Mouse (Mus musculus) embryonic facial prominence, embryonic 14.5 days (tissue): ENCODE measurements around the gene Zfp78. TPM values are rescaled to one million over a fixed set of nuclear protein-coding genes. Genes with fewer than 3 reads are reported as not detected.

Source experiments
- ATAC-seq: fragments of 200-750 bp; cut with Nextera tagmentation; 2 replicates; pipeline ENCODE4 v1.8.0; 2017; ENCODE audit warnings: low read depth, moderate number of reproducible peaks, moderate TSS enrichment
- DNase-seq: peaks from one replicate; pipeline ENCODE4 v3.0.0-alpha.2; 2015; ENCODE audit warnings: low spot score
- H3K27ac ChIP-seq: fragments of 300-500 bp; sonication (generic); replicated peaks from 2 replicates; pipeline ENCODE4 v1.5.1; 2014; ENCODE audit warnings: low read depth, mild to moderate bottlenecking, low read length, moderate library complexity
- H3K27me3 ChIP-seq: fragments of 300-500 bp; sonication (generic); replicated peaks from 2 replicates; pipeline ENCODE4 v1.6.1; 2014; ENCODE audit warnings: low read length; ENCODE audit not compliant: control insufficient read depth, insufficient read depth
- H3K36me3 ChIP-seq: fragments of 300-500 bp; sonication (generic); 2 replicates; pipeline ENCODE4 v1.6.1; 2014; ENCODE audit warnings: low read length, mixed read lengths; ENCODE audit not compliant: control insufficient read depth, insufficient read depth
- H3K4me1 ChIP-seq: fragments of 300-500 bp; sonication (generic); 2 replicates; pipeline ENCODE4 v1.6.1; 2014; ENCODE audit warnings: antibody characterized with exemption, low read length; ENCODE audit not compliant: control insufficient read depth, insufficient read depth
- H3K4me2 ChIP-seq: fragments of 300-500 bp; sonication (generic); 2 replicates; pipeline ENCODE4 v1.6.1; 2014; ENCODE audit warnings: low read depth, mild to moderate bottlenecking, low read length, moderate library complexity, mixed read lengths
- H3K4me3 ChIP-seq: fragments of 300-500 bp; sonication (generic); 2 replicates; pipeline ENCODE4 v1.5.1; 2014; ENCODE audit warnings: low read depth, mild to moderate bottlenecking, low read length
- H3K9ac ChIP-seq: fragments of 300-500 bp; sonication (generic); 2 replicates; pipeline ENCODE4 v1.6.1; 2014; ENCODE audit warnings: low read depth, mild to moderate bottlenecking, low read length, moderate library complexity, mixed read lengths
- H3K9me3 ChIP-seq: fragments of 300-500 bp; sonication (generic); 2 replicates; pipeline ENCODE4 v1.6.1; 2016; ENCODE audit warnings: low read length; ENCODE audit not compliant: control insufficient read depth
- WGBS: fragments of 180-500 bp; shearing (Covaris S2); extraction: QIAGEN DNeasy Blood & Tissue Kit; methylation state at CpG from one replicate; pipeline ENCODE4 v1.1.7; 2014; 5-methylcytosine and 5-hydroxymethylcytosine counted together
- polyA plus RNA-seq: library from polyadenylated mRNA; unstranded; fragments of >200 nt; fragmentation: Nextera tagmentation; extraction: Ambion mirVana; gene quantifications from 2 replicates; pipeline ENCODE4 v1.2.1, GENCODE M21; 2014

Zfp78 gene
- polyA plus RNA-seq, 1 experiment from 2014 or later: 3.2 TPM

DNA sequence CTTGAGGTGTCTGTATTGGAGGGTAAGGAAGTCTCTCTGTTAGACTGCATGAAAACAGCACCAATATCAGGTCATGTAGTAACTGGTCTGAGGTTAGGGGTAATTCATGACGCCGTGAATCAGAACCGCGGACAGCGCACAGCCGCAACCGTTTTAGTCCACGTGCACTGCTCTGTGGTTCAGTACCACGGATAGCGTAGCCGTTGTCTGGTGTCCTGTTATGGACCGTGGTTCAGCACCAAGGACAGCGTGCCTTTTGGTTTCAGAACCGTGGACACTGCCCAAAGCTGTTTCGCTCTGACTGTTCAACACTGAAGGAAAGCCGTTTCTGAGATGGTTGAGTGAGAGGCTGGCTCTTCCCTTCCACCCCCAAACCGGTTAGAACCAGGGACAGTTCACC is 47.0 kb downstream of the Zfp78 start, which contains the start of gene Gm20715:
Gene Gm20715, plus strand, starts transcription at position 235 of the 400 bp plus-strand sequence.
- H3K27ac ChIP-seq: no peak within 1 kb of the TSS
- ATAC-seq: peak; percentile 97
- H3K36me3 ChIP-seq: no peaks in the 10 kb centered on the region
- no peak within 1 kb of the TSS for H3K9ac ChIP-seq
- under 1% methylated on average over 17 of the region's 17 CpGs for WGBS
- DNase-seq: peak; percentile 97
- H3K4me2 ChIP-seq: no peak within 1 kb of the TSS
- H3K4me3 ChIP-seq: no peak within 1 kb of the TSS
- H3K27me3 ChIP-seq: no peaks in the 10 kb centered on the region
- no peaks in the 10 kb centered on the region for H3K9me3 ChIP-seq
- H3K4me1 ChIP-seq: no peaks in the 10 kb centered on the region

DNA sequence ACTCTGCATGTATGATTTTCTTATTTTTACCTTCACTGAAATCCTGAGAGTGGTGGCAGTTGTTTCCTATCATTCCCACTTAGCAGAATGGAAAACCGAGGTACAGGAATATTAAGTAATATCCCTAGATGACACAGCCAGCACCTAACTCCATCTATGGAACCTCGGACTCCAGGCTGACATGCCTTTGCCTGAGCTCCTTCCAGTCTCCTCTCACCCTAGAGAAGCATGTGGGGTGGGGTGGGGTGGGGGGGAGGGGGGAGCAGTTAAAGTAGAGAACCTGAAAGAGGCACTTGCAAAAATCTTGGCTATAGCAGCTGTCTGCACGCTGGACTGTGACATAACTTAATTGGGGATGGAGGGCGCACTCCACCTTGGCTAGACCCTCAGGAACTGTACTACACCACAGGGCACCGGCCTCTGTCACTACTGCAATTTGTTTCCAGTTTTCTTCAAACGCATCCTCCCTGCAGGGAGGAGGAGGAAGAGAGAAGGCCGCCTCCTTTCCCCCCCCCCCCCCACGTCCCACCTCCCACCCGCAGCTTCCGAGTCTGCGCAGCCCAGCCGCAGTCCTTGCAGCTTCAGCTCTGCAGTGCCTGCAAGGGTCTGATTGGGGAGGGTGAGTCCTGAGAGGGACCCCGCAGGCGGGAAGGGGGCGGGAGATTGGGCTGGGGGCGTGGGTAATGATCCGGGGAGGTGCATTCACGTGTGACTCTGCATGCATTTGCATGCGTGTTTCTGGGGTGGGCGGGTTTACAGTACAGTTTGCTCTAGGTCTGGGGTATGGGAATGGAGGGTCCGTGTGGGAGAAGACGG is 51.8 kb downstream of the Zfp78 start:
- Histone ChIP-seq H3K4me3 (no peak overlapping the region), H3K9me3 (no peaks in the 10 kb centered on the region), H3K27me3 (no peaks in the 10 kb centered on the region), H3K9ac (no peak overlapping the region), H3K4me1 (no peaks in the 10 kb centered on the region), H3K36me3 (no peaks in the 10 kb centered on the region), H3K4me2 (no peak overlapping the region), H3K27ac (no peak overlapping the region)
- 5% methylated on average over 18 of the region's 22 CpGs for WGBS
- peak; percentile 65; the same call in 1 of the 2 replicates for ATAC-seq
- no peak for DNase-seq

DNA sequence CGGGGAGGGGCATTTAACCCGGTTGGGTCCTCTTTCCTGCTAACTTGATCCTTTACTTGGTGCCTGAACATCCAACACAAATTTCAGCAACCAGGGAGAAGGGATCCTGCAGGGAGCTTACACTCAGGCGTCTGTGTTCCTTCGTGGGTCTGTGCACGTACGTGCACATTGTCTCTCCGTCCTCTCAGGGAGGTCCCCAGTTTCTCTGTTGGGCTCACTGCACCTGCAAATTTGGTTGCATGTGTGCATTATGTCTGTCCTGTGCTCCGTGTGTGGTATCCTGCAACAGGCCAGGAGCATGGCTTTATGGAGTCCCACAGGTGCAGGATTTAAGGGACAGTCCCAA is 52.3 kb downstream of the Zfp78 start:
- Histone ChIP-seq H3K27me3 (no peaks in the 10 kb centered on the region), H3K27ac (no peak overlapping the region), H3K9me3 (no peaks in the 10 kb centered on the region), H3K4me2 (no peak overlapping the region), H3K36me3 (no peaks in the 10 kb centered on the region), H3K4me3 (no peak overlapping the region), H3K4me1 (no peaks in the 10 kb centered on the region), H3K9ac (no peak overlapping the region)
- ATAC-seq (no peak), DNase-seq (no peak)
- 15% methylated on average over 8 of the region's 8 CpGs for WGBS

GRCm38 (mm10) chr7:6419894-6420293 is 56.8 kb downstream of the Zfp78 start:
- Histone ChIP-seq H3K27me3 (no peaks in the 10 kb centered on the region), H3K4me3 (no peak overlapping the region), H3K9me3 (no peaks in the 10 kb centered on the region), H3K4me1 (no peaks in the 10 kb centered on the region), H3K9ac (no peak overlapping the region), H3K27ac (no peak overlapping the region), H3K36me3 (no peaks in the 10 kb centered on the region), H3K4me2 (no peak overlapping the region)
- ATAC-seq (no peak), DNase-seq (no peak)
- whole genome bisulfite sequencing: 81% methylated on average over 6 of the region's 6 CpGs

DNA sequence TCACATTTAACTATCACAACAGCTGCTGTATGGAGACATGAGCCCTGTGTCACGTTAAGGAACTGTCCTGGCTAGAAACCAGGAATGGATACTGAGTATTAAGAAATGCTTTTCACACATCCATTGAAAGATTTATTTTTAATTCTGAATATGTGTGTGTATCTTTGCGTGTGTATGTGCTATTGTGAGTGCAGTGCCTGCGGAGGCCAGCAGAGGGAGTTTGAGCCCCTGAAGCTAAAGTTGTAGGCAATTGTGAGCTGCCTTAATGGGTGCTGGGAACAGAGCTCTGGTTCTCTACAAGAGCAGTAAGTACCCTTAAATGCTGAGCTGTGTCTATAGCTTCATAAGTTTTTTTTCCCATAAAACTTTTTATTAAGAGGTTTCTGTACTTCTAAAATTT is 66.3 kb downstream of the Zfp78 start:
- 87% methylated on average over 3 of the region's 3 CpGs for whole genome bisulfite sequencing
- Histone ChIP-seq H3K4me3 (no peak overlapping the region), H3K27ac (no peak overlapping the region), H3K9me3 (peaks cover 12% of the 10 kb centered on the region; the same call in 1 of the 2 replicates), H3K4me2 (no peak overlapping the region), H3K4me1 (no peaks in the 10 kb centered on the region), H3K36me3 (no peaks in the 10 kb centered on the region), H3K27me3 (no peaks in the 10 kb centered on the region), H3K9ac (no peak overlapping the region)
- ATAC-seq (no peak), DNase-seq (no peak)

- Histone ChIP-seq H3K4me2 (no peak overlapping the region), H3K27ac (no peak overlapping the region), H3K9me3 (peaks cover 12% of the 10 kb centered on the region; the same call in 1 of the 2 replicates), H3K4me3 (no peak overlapping the region), H3K36me3 (no peaks in the 10 kb centered on the region), H3K4me1 (no peaks in the 10 kb centered on the region), H3K27me3 (no peaks in the 10 kb centered on the region), H3K9ac (no peak overlapping the region)
- 37% methylated on average over 2 of the region's 2 CpGs for WGBS
- ATAC-seq (no peak), DNase-seq (no peak)
Observed at GRCm38 (mm10) chr7:6430342-6430741, 67.3 kb downstream of the Zfp78 start.

Other genes with a start within 250 kb of the Zfp78 start
- 10.2 and 11.9 TPM in 2 replicates for gene Zfp787, start 207.3 kb upstream of the Zfp78 start, polyA plus RNA-seq
- gene Zfp444, start 191.1 kb upstream of the Zfp78 start, polyA plus RNA-seq: 40.7 and 49.6 TPM in 2 replicates
- not detected in 2 replicates for gene Galp, start 166.2 kb upstream of the Zfp78 start, polyA plus RNA-seq
- not detected in 2 replicates for gene Zscan5b, start 141.0 kb upstream of the Zfp78 start, polyA plus RNA-seq
- 0.26 TPM in 1 of 2 replicates, not detected in the other for gene Epp13, start 110.6 kb upstream of the Zfp78 start, polyA plus RNA-seq
- gene Zfp667, start 76.7 kb upstream of the Zfp78 start, polyA plus RNA-seq: 10.4 and 11.9 TPM in 2 replicates
- gene Zfp583, start 32.0 kb upstream of the Zfp78 start, polyA plus RNA-seq: 6.2 and 6.5 TPM in 2 replicates
- gene Gm3854, start 19.5 kb upstream of the Zfp78 start, polyA plus RNA-seq: 1.3 and 1.4 TPM in 2 replicates
- 8.5 and 8.9 TPM in 2 replicates for gene Zfp28, start 20.0 kb downstream of the Zfp78 start, polyA plus RNA-seq
- 0.12 and 0.18 TPM in 2 replicates for gene Smim17, start 35.4 kb downstream of the Zfp78 start, polyA plus RNA-seq
- not detected in 2 replicates for gene Gm20715, start 47.0 kb downstream of the Zfp78 start, polyA plus RNA-seq
- gene Olfr1344, start 75.4 kb downstream of the Zfp78 start, polyA plus RNA-seq: not detected in 2 replicates
- 0.06 TPM in 1 of 2 replicates, not detected in the other for gene Olfr1336, start 92.9 kb downstream of the Zfp78 start, polyA plus RNA-seq
- gene Olfr1346, start 103.8 kb downstream of the Zfp78 start, polyA plus RNA-seq: not detected in 2 replicates
- gene Olfr5, start 123.7 kb downstream of the Zfp78 start, polyA plus RNA-seq: not detected in 2 replicates
- not detected in 2 replicates for gene Olfr1347, start 136.5 kb downstream of the Zfp78 start, polyA plus RNA-seq
- not detected in 2 replicates for gene Olfr1348, start 145.5 kb downstream of the Zfp78 start, polyA plus RNA-seq
- not detected in 2 replicates for gene Olfr1349, start 159.7 kb downstream of the Zfp78 start, polyA plus RNA-seq
- 0.18 TPM in 1 of 2 replicates, not detected in the other for gene Olfr1350, start 201.6 kb downstream of the Zfp78 start, polyA plus RNA-seq